ENCODE assay signal across 26 mouse cellular contexts in genomic region chr2:172450640-172451039, GRCm38 (mm10). TPM values are rescaled to one million over a fixed set of nuclear protein-coding genes. Genes with fewer than 3 reads are reported as not detected.
DNase-seq lines count a peak whose midpoint lies in the region; ATAC-seq and TF ChIP-seq lines count a peak whose summit lies in the region.
"Had no signal": no experiment of that assay in that cellular context is flagged by ENCODE, and none has a peak within 500 bp of the region (broad histone marks: within the 10 kb centered on the region; RNA-seq: fewer than 3 reads in every experiment).

No protein-coding gene starts in this region.

- no peak for TF ChIP-seq CTCF in heart, adult 2 months (IDR thresholded peaks at IDR 0.05)
- no peak for TF ChIP-seq CTCF in cerebellum, adult 2 months (IDR thresholded peaks at IDR 0.05; ENCODE audit: borderline replicate concordance, insufficient read depth, low read depth, low read length)

- no peak overlapping the region for H3K9ac ChIP-seq in heart, embryonic 16.5 days (ENCODE audit: low read length)
- H3K9ac ChIP-seq in heart, adult 2 months (ENCODE audit: low read depth, low read length): no peak overlapping the region
- H3K9ac ChIP-seq: embryonic facial prominence, embryonic 15.5 days; heart, embryonic 13.5 days; hindbrain, embryonic 12.5 days had no signal

- intact Hi-C loops in heart, adult 2 months (cut with DNase I): no loop called here

- WGBS in heart, embryonic 16.5 days: 76% methylated on average over 6 of the region's 6 CpGs
- 72% methylated on average over 6 of the region's 6 CpGs for WGBS in heart, adult 2 months
- 58% methylated on average over 6 of the region's 6 CpGs for WGBS in cerebellum, adult 2 months

- ATAC-seq in heart, embryonic 16.5 days (replicated peaks; ENCODE audit: extremely low read depth, insufficient read depth, low FRiP score): peak; percentile 59
- ATAC-seq: forebrain, embryonic 14.5 days; hindbrain, postnatal 0 days; Patski had no signal

- H3K79me2 ChIP-seq in heart, adult 2 months (replicated peaks; ENCODE audit: control insufficient read depth, insufficient read depth, low read length): no peaks in the 10 kb centered on the region
- H3K79me2 ChIP-seq in myocyte (ENCODE audit: control insufficient read depth, insufficient read depth): no peaks in the 10 kb centered on the region

- H3K4me1 ChIP-seq in heart, embryonic 16.5 days (ENCODE audit: control insufficient read depth, insufficient read depth, low read length): no peaks in the 10 kb centered on the region
- H3K4me1 ChIP-seq in heart, adult 2 months (ENCODE audit: control insufficient read depth, insufficient read depth, low read length): no peaks in the 10 kb centered on the region
- H3K4me1 ChIP-seq in cerebellum, adult 2 months (ENCODE audit: control insufficient read depth, insufficient read depth, low read length): no peaks in the 10 kb centered on the region
- H3K4me1 ChIP-seq: embryonic facial prominence, embryonic 15.5 days; forebrain, embryonic 10.5 days; heart, embryonic 13.5 days; hindbrain, embryonic 12.5 days had no signal

- H3K4me2 ChIP-seq in heart, embryonic 16.5 days (ENCODE audit: low read depth, low read length): no peak overlapping the region
- no peak overlapping the region for H3K4me2 ChIP-seq in myocyte (ENCODE audit: low read depth)
- H3K4me2 ChIP-seq: embryonic facial prominence, embryonic 15.5 days; heart, embryonic 13.5 days; hindbrain, embryonic 12.5 days had no signal

- H3K4me3 ChIP-seq in heart, embryonic 16.5 days (ENCODE audit: low read length): no peak overlapping the region
- H3K4me3 ChIP-seq in heart, adult 2 months: no peak overlapping the region
- no peak overlapping the region for H3K4me3 ChIP-seq in myocyte
- no peak overlapping the region for H3K4me3 ChIP-seq in cerebellum, adult 2 months (replicated peaks; ENCODE audit: insufficient read depth, low read depth, low read length)
- H3K4me3 ChIP-seq: embryonic facial prominence, embryonic 15.5 days; erythroblast, embryonic 14.5 days; forebrain, embryonic 10.5 days; heart, embryonic 13.5 days; hindbrain, embryonic 12.5 days had no signal

- peaks cover 52% of the 10 kb centered on the region for H3K36me3 ChIP-seq in heart, embryonic 16.5 days (ENCODE audit: control insufficient read depth, insufficient read depth)
- H3K36me3 ChIP-seq in heart, adult 2 months (ENCODE audit: control insufficient read depth, insufficient read depth, low read length): no peaks in the 10 kb centered on the region
- peaks cover 14% of the 10 kb centered on the region for H3K36me3 ChIP-seq in myocyte (ENCODE audit: control insufficient read depth, insufficient read depth)

- no peaks in the 10 kb centered on the region for H3K27me3 ChIP-seq in heart, embryonic 16.5 days (ENCODE audit: control insufficient read depth, insufficient read depth, low read length)
- H3K27me3 ChIP-seq in heart, adult 2 months (ENCODE audit: control insufficient read depth, insufficient read depth, low read length): no peaks in the 10 kb centered on the region
- H3K27me3 ChIP-seq in myocyte (ENCODE audit: control insufficient read depth, insufficient read depth, insufficient read length): no peaks in the 10 kb centered on the region
- no peaks in the 10 kb centered on the region for H3K27me3 ChIP-seq in cerebellum, adult 2 months (ENCODE audit: control insufficient read depth, insufficient read depth, low read length)
- H3K27me3 ChIP-seq: CH12.LX; embryonic facial prominence, embryonic 15.5 days; heart, embryonic 13.5 days; hindbrain, embryonic 12.5 days; Patski had no signal

- H3ac ChIP-seq in myocyte (ENCODE audit: control insufficient read depth, insufficient read length): no peak overlapping the region

- DNase-seq in heart, adult 2 months: no peak
- DNase-seq in thymus, postnatal 10 days (ENCODE audit: low spot score in 2 of 2): peak; percentile 27 to 41
- peak; percentile 49 for DNase-seq in thymus, postnatal 4 days
- DNase-seq in cerebellum, adult 2 months: no peak
- no peak for DNase-seq in ovary, postnatal 14 days (ENCODE audit: low spot score)
- DNase-seq: adrenal gland, adult 2 months; adrenal gland, postnatal 25 days; cerebellum, adult 8-10 months; cerebellum, postnatal 14 days; embryo, embryonic 11 days; gastrocnemius, postnatal 25 days; heart, postnatal 10 days; heart, postnatal 4 days had no signal

- TF ChIP-seq EP300 in heart, adult 2 months (IDR thresholded peaks at IDR 0.05; ENCODE audit: insufficient read depth, low read depth, low read length): no peak

- H3K9me3 ChIP-seq in heart, embryonic 16.5 days (replicated peaks; ENCODE audit: control insufficient read depth, low read length): no peaks in the 10 kb centered on the region
- H3K9me3 ChIP-seq: embryonic facial prominence, embryonic 15.5 days; forebrain, embryonic 10.5 days; heart, embryonic 13.5 days; hindbrain, embryonic 12.5 days had no signal

- no peak overlapping the region for H3K27ac ChIP-seq in heart, embryonic 16.5 days (ENCODE audit: low read length)
- H3K27ac ChIP-seq in heart, adult 2 months: no peak overlapping the region
- H3K27ac ChIP-seq in cerebellum, adult 2 months (ENCODE audit: insufficient read depth, low read length): no peak overlapping the region
- H3K27ac ChIP-seq: embryonic facial prominence, embryonic 15.5 days; forebrain, embryonic 10.5 days; heart, embryonic 13.5 days; hindbrain, embryonic 12.5 days; hindbrain, postnatal 0 days had no signal

- no peak for TF ChIP-seq POLR2A in heart, adult 2 months (IDR thresholded peaks at IDR 0.05; ENCODE audit: insufficient read depth, low read depth, low read length)
- TF ChIP-seq POLR2A in myocyte (IDR thresholded peaks at IDR 0.05; ENCODE audit: insufficient read length, low read depth): no peak
- no peak for TF ChIP-seq POLR2A in cerebellum, adult 2 months (IDR thresholded peaks at IDR 0.05; ENCODE audit: borderline replicate concordance, insufficient read depth, low read length)

TF ChIP-seq in myocyte, 11 proteins besides CTCF, POLR2A, EP300 and RAD21:
- peak in 2 of 3 experiments; percentile 30 to 37 for TF ChIP-seq MYOD1 (IDR thresholded peaks at IDR 0.05; ENCODE audit: control insufficient read depth in 1 of 3, insufficient read length in 2 of 3, low read depth in 2 of 3)
- TF ChIP-seq MYOG (IDR thresholded peaks at IDR 0.05; ENCODE audit: control insufficient read depth in 1 of 3, insufficient read depth in 1 of 3, insufficient read length in 2 of 3, low read depth in 2 of 3): peak in 2 of 3 experiments; percentile 44 to 75
- no peak for TF ChIP-seq POLR2AphosphoS2 (IDR thresholded peaks at IDR 0.05; ENCODE audit: insufficient read length, low read depth)
- TF ChIP-seq TCF3 (IDR thresholded peaks at IDR 0.05; ENCODE audit: insufficient read length, low read depth): no peak

RNA-seq across cellular contexts. Expression of gene Gcnt7, which starts 7.8 kb away (rescaled TPM):
- polyA plus RNA-seq in heart, embryonic 16.5 days (2015; fragmentation: Nextera tagmentation; extraction: Ambion mirVana): 1.3 and 1.4 TPM in 2 replicates
- not detected for total RNA-seq in heart, adult 2 months (2021)
- polyA plus RNA-seq in heart, adult 2 months (2012; rRNA removed): not detected in 2 replicates
- polyA plus RNA-seq in myocyte (2012; fragmentation: generic; extraction: Trizol): 0.17 TPM
- not detected in 2 replicates for polyA plus RNA-seq in cerebellum, adult 2 months (2012; rRNA removed)
- total RNA-seq: adrenal gland, adult 2 months; adrenal gland, postnatal 25 days; gastrocnemius, postnatal 25 days; granulocyte monocyte progenitor cell, adult 5-6 weeks; heart, postnatal 10 days; heart, postnatal 4 days; hindbrain, postnatal 0 days had no signal
- polyA plus RNA-seq: adrenal gland, adult 2 months; erythroblast, embryonic 14.5 days had no signal

RNA-seq across cellular contexts. Expression of gene Rtf2, which starts 10.3 kb away (rescaled TPM):
- polyA plus RNA-seq in heart, embryonic 16.5 days (2015; fragmentation: Nextera tagmentation; extraction: Ambion mirVana): 53.2 and 60.5 TPM in 2 replicates
- 10 to 100 TPM; 27.2 to 28.6 TPM for total RNA-seq in heart, adult 2 months (2021)
- polyA plus RNA-seq in heart, adult 2 months (2012; rRNA removed): 22.3 and 30.6 TPM in 2 replicates
- polyA plus RNA-seq in myocyte (2012; fragmentation: generic; extraction: Trizol): 49.8 TPM
- 81.7 and 84.4 TPM in 2 replicates for polyA plus RNA-seq in cerebellum, adult 2 months (2012; rRNA removed)

RNA-seq across cellular contexts. Expression of gene Fam209, which starts 21.7 kb away (rescaled TPM):
- 0.21 TPM in 1 of 2 replicates, not detected in the other for polyA plus RNA-seq in heart, embryonic 16.5 days (2015; fragmentation: Nextera tagmentation; extraction: Ambion mirVana)
- total RNA-seq in heart, adult 2 months (2021): not detected
- not detected in 2 replicates for polyA plus RNA-seq in heart, adult 2 months (2012; rRNA removed)
- 0.08 TPM for polyA plus RNA-seq in myocyte (2012; fragmentation: generic; extraction: Trizol)
- polyA plus RNA-seq in cerebellum, adult 2 months (2012; rRNA removed): not detected in 2 replicates
- total RNA-seq: adrenal gland, adult 2 months; common myeloid progenitor, adult 5-6 weeks; heart, postnatal 10 days; hindbrain, postnatal 0 days had no signal
- polyA plus RNA-seq: erythroblast, embryonic 14.5 days; hindbrain, embryonic 12.5 days had no signal

RNA-seq across cellular contexts. Expression of gene Cass4, which starts 57.0 kb away (rescaled TPM):
- 1.0 TPM in 2 replicates for polyA plus RNA-seq in heart, embryonic 16.5 days (2015; fragmentation: Nextera tagmentation; extraction: Ambion mirVana)
- under 1 TPM; 0.36 to 0.57 TPM for total RNA-seq in heart, adult 2 months (2021)
- 0.38 and 0.39 TPM in 2 replicates for polyA plus RNA-seq in heart, adult 2 months (2012; rRNA removed)
- polyA plus RNA-seq in myocyte (2012; fragmentation: generic; extraction: Trizol): 0.24 TPM
- polyA plus RNA-seq in cerebellum, adult 2 months (2012; rRNA removed): 0.11 and 0.14 TPM in 2 replicates
- total RNA-seq: adrenal gland, postnatal 25 days had no signal
- polyA plus RNA-seq: erythroblast, embryonic 14.5 days; Patski had no signal

Comparison
In these comparisons a context has a peak if more than half of its experiments do, and no peak if none do; other contexts are left out.
1. DNase-seq: peak in thymus, postnatal 10 days (2 of 2) and thymus, postnatal 4 days (single experiment); none in heart, adult 2 months (0 of 2), cerebellum, adult 2 months (0 of 2) and ovary, postnatal 14 days (single experiment).